Mouse (Mus musculus) hindbrain, embryonic 11.5 days (tissue): ENCODE data around the gene Poc1a. TPM values are rescaled to one million over a fixed set of nuclear protein-coding genes. Genes with fewer than 3 reads are reported as not detected.
A peak's percentile ranks its signal among the peaks of the same experiment; 100 is the strongest.

Experiments used
- ATAC-seq: fragments of 200-750 bp; cut with Nextera tagmentation; 2 replicates; pipeline ENCODE4 v1.8.0; 2017; ENCODE audit warnings: mild to moderate bottlenecking, moderate TSS enrichment, moderate library complexity; ENCODE audit not compliant: low FRiP score
- DNase-seq: peaks from one replicate; pipeline ENCODE4 v3.0.0-alpha.2; 2015; ENCODE audit warnings: low spot score
- H3K27ac ChIP-seq: fragments of 300-500 bp; sonication (generic); 2 replicates; pipeline ENCODE4 v1.5.1; 2014; ENCODE audit warnings: mild to moderate bottlenecking, low read depth, low read length
- H3K27me3 ChIP-seq: fragments of 300-500 bp; sonication (generic); 2 replicates; pipeline ENCODE4 v1.6.1; 2014; ENCODE audit warnings: mild to moderate bottlenecking, low read length, moderate library complexity, mixed read lengths; ENCODE audit not compliant: control insufficient read depth, insufficient read depth
- H3K36me3 ChIP-seq: fragments of 300-500 bp; sonication (generic); 2 replicates; pipeline ENCODE4 v1.6.1; 2014; ENCODE audit warnings: mild to moderate bottlenecking, low read length, moderate library complexity, mixed read lengths; ENCODE audit not compliant: control insufficient read depth, insufficient read depth
- H3K4me1 ChIP-seq: fragments of 300-500 bp; sonication (generic); replicated peaks from 2 replicates; pipeline ENCODE4 v1.6.1; 2014; ENCODE audit warnings: low read length, mixed read lengths; ENCODE audit not compliant: control insufficient read depth, insufficient read depth
- H3K4me2 ChIP-seq: fragments of 300-500 bp; sonication (generic); replicated peaks from 2 replicates; pipeline ENCODE4 v1.6.1; 2014; ENCODE audit warnings: mild to moderate bottlenecking, low read depth, low read length
- H3K4me3 ChIP-seq: fragments of 300-500 bp; sonication (generic); 2 replicates; pipeline ENCODE4 v1.5.1; 2014; ENCODE audit warnings: low read depth, low read length
- H3K9ac ChIP-seq: fragments of 300-500 bp; sonication (generic); 2 replicates; pipeline ENCODE4 v1.6.1; 2014; ENCODE audit warnings: low read depth, low read length
- H3K9me3 ChIP-seq: fragments of 300-500 bp; sonication (generic); 2 replicates; pipeline ENCODE4 v1.6.1; 2016; ENCODE audit warnings: low read length; ENCODE audit not compliant: control insufficient read depth
- WGBS: fragments of 180-500 bp; shearing (Covaris S2); extraction: QIAGEN DNeasy Blood & Tissue Kit; methylation state at CpG from one replicate; pipeline ENCODE4 v1.1.7; 2014; 5-methylcytosine and 5-hydroxymethylcytosine counted together
- polyA plus RNA-seq: library from polyadenylated mRNA; unstranded; fragments of >200 nt; fragmentation: Nextera tagmentation; extraction: Ambion mirVana; gene quantifications from 2 replicates; pipeline ENCODE4 v1.2.1, GENCODE M21; 2014

Gene Poc1a
- polyA plus RNA-seq, 1 experiment from 2014 or later, result 27.6 TPM

DNA sequence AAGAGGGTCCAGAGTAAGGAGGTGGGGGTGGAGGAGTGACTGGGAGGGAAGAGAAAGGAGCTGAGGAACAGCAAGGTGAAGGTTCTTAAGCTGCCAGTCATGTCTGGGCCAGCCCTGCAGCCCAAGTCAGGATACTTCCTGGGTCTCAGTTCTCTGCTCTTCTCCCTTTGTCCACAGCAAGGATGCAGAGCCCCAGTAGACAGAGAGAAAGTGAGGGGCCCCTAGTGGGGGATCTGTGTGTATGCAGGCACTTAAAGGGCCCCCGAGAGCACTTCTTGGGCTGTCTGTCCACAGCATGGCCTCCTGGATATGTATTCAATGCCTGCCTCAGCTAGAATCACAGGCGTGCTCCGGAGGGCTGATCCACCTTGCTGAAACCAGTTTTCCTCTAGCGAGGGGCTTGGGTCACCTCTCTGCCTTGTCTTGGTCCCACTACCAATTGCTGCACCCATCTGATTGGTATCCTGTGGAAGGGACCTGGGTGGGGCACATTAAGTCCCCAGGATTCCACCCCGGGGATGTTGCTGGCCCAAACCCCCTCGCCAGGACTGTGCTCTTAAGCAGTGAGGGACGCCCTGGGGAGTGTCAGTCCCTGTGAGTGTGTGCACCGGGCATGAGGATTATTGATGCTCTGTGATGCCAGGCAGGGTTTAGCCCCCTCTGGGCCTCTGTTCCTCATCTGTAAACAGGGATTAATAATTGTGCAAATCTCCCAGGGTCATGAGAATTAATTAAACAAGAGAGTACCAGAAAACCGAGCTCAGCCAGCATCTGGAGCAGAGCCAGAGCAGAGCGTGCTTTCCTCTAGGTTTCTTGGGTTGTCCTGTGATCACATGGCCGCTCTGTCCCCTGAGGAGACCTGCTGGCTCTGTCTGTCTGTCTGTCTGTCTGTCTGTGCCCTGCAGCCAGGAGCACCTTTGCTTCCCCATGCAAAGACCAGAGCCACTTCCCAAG is 114.1 kb downstream of the Poc1a start:
- H3K9ac ChIP-seq, result 0 out of 2 replicates have a peak overlapping the region, but pooled peaks have one; percentile 16
- H3K27me3 ChIP-seq, result no peaks in the 10 kb centered on the region
- H3K27ac ChIP-seq, result no peak overlapping the region
- WGBS, result 58% methylated on average over 11 of the region's 11 CpGs
- H3K36me3 ChIP-seq, result no peaks in the 10 kb centered on the region
- H3K9me3 ChIP-seq, result no peaks in the 10 kb centered on the region
- H3K4me1 ChIP-seq, result no peaks in the 10 kb centered on the region
- H3K4me2 ChIP-seq, result no peak overlapping the region
- H3K4me3 ChIP-seq, result no peak overlapping the region
- ATAC-seq, result peak; percentile 30; the same call in 1 of the 2 replicates
- peak; percentile 52 for DNase-seq

DNA sequence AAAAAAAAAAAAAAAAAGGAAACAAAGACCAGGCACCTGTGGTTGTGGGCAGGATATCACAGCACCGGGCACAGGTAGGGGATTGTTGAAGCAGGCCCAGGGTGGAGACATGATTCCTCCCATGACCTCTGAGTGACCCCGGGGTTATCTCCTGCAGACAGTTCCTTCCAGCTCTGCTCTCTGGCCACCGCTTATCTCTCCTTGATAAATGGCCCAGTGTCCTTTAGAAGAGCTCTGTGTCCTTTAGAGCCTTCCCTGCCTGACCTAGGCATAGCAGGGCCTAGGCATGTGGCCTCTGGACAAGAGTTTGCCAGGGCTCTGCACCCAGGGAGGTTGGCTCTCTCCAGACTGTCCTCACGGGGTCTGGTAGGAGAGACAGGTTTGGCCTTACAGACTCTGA is 116.9 kb downstream of the Poc1a start:
- Histone ChIP-seq H3K4me3 (no peak overlapping the region), H3K4me1 (no peaks in the 10 kb centered on the region), H3K27ac (no peak overlapping the region), H3K27me3 (no peaks in the 10 kb centered on the region), H3K9ac (no peak overlapping the region), H3K4me2 (no peak overlapping the region), H3K9me3 (no peaks in the 10 kb centered on the region), H3K36me3 (no peaks in the 10 kb centered on the region)
- 77% methylated on average over 4 of the region's 4 CpGs for WGBS
- no peak for DNase-seq
- ATAC-seq, result no peak

DNA sequence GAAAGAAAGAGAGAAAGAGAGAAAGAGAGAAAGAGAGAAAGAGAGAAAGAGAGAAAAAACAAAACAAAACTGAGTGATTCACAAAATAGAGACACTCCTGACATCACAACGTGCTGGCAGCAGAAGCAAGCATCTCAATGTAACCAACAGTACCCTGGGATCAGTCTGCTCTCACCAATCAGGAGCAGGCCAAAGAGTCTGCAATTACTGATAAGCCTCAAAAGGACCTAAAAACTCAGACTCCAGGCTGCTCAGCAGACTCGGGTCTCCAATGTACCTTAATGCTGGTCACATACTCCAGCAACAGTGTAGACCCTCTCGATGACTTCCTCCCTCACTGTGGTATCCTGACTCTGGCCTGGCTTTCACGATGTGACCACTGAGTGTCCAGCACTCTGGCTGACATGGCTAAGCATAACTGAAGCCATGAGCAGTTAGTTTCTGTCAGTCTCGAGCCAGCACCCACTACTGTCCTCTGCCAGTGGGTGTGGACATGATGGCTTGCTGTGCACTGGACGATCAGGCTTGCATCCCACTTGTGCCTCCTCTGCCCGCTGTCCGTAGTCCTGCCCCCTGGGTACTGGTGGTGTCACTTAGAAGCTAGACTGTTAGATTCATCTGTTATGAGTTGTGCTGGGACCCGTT is 117.9 kb downstream of the Poc1a start:
- Histone ChIP-seq H3K27me3 (no peaks in the 10 kb centered on the region), H3K9ac (no peak overlapping the region), H3K9me3 (no peaks in the 10 kb centered on the region), H3K36me3 (no peaks in the 10 kb centered on the region), H3K4me1 (no peaks in the 10 kb centered on the region), H3K27ac (no peak overlapping the region), H3K4me3 (no peak overlapping the region), H3K4me2 (no peak overlapping the region)
- 81% methylated on average over 9 of the region's 9 CpGs for WGBS
- DNase-seq (no peak), ATAC-seq (no peak)

GRCm38 (mm10) chr9:106399808-106400207 is 118.9 kb downstream of the Poc1a start:
- ATAC-seq, result no peak
- DNase-seq, result no peak
- H3K27ac ChIP-seq, result no peak overlapping the region
- no peak overlapping the region for H3K4me2 ChIP-seq
- no peaks in the 10 kb centered on the region for H3K27me3 ChIP-seq
- WGBS, result 81% methylated on average over 3 of the region's 3 CpGs
- H3K9me3 ChIP-seq, result no peaks in the 10 kb centered on the region
- H3K4me3 ChIP-seq, result no peak overlapping the region
- no peak overlapping the region for H3K9ac ChIP-seq
- no peaks in the 10 kb centered on the region for H3K36me3 ChIP-seq
- H3K4me1 ChIP-seq, result no peaks in the 10 kb centered on the region

Other genes with a start within 250 kb of the Poc1a start
- gene Col6a4, start 184.3 kb upstream of the Poc1a start, polyA plus RNA-seq, result 0.19 and 0.21 TPM in 2 replicates
- 3.9 and 4.9 TPM in 2 replicates for gene Glyctk, start 122.9 kb upstream of the Poc1a start, polyA plus RNA-seq
- 32.7 and 32.8 TPM in 2 replicates for gene Wdr82, start 110.1 kb upstream of the Poc1a start, polyA plus RNA-seq
- 21.7 TPM in 2 replicates for gene Ppm1m, start 81.3 kb upstream of the Poc1a start, polyA plus RNA-seq
- gene Twf2, start 78.0 kb upstream of the Poc1a start, polyA plus RNA-seq, result 57.3 and 59.6 TPM in 2 replicates
- gene Tlr9, start 58.5 kb upstream of the Poc1a start, polyA plus RNA-seq, result not detected in 2 replicates
- gene Alas1, start 32.4 kb upstream of the Poc1a start, polyA plus RNA-seq, result 83.8 and 84.7 TPM in 2 replicates
- 25.0 and 25.8 TPM in 2 replicates for gene Dusp7, start 87.6 kb downstream of the Poc1a start, polyA plus RNA-seq
- gene Rpl29, start 148.4 kb downstream of the Poc1a start, polyA plus RNA-seq, result 882 and 903 TPM in 2 replicates
- gene Acy1, start 157.3 kb downstream of the Poc1a start, polyA plus RNA-seq, result 26.4 and 30.3 TPM in 2 replicates
- 4.2 and 6.0 TPM in 2 replicates for gene Abhd14b, start 166.4 kb downstream of the Poc1a start, polyA plus RNA-seq
- gene Abhd14a, start 166.6 kb downstream of the Poc1a start, polyA plus RNA-seq, result 31.2 and 34.7 TPM in 2 replicates
- gene Pcbp4, start 172.2 kb downstream of the Poc1a start, polyA plus RNA-seq, result 222 and 249 TPM in 2 replicates
- gene Gpr62, start 184.9 kb downstream of the Poc1a start, polyA plus RNA-seq, result 0.22 and 0.29 TPM in 2 replicates
- 41.3 and 42.2 TPM in 2 replicates for gene Rrp9, start 194.9 kb downstream of the Poc1a start, polyA plus RNA-seq
- 0.54 and 1.4 TPM in 2 replicates for gene Parp3, start 195.9 kb downstream of the Poc1a start, polyA plus RNA-seq
- gene Iqcf1, start 218.9 kb downstream of the Poc1a start, polyA plus RNA-seq, result not detected in 2 replicates
- gene Iqcf5, start 233.5 kb downstream of the Poc1a start, polyA plus RNA-seq, result not detected in 2 replicates